Mouse (Mus musculus): Measurements from ENCODE around the gene Mroh7. TPM values are rescaled to one million over a fixed set of nuclear protein-coding genes. Genes with fewer than 3 reads are reported as not detected.

Mroh7 gene
- polyA plus RNA-seq, 1 experiment: 9.2 TPM

GRCm38 (mm10) chr4:106655681-106656080 is 75.0 kb downstream of the Mroh7 start:
- Histone ChIP-seq H3K4me1 (ENCODE audit: control insufficient read depth, insufficient read depth, low read length) (peaks cover 3% of the 10 kb centered on the region; the same call in 1 of the 2 replicates), H3K4me3 (ENCODE audit: insufficient read depth, low read depth, low read length) (no peak overlapping the region), H3K27me3 (replicated peaks; ENCODE audit: control insufficient read depth, insufficient read depth, low read length) (no peaks in the 10 kb centered on the region), H3K36me3 (ENCODE audit: control insufficient read depth, insufficient read depth, low read length) (no peaks in the 10 kb centered on the region), H3K27ac (ENCODE audit: insufficient read depth, low read depth, low read length) (no peak overlapping the region)
- 59% methylated on average over 10 of the region's 10 CpGs for WGBS
- DNase-seq: no peak
- TF ChIP-seq CTCF (conservative IDR thresholded peaks at IDR 0.05; ENCODE audit: insufficient read depth, insufficient read length, low read depth, low read length) (no peak), POLR2A (IDR thresholded peaks at IDR 0.05; ENCODE audit: low read depth, low read length) (no peak)

DNA sequence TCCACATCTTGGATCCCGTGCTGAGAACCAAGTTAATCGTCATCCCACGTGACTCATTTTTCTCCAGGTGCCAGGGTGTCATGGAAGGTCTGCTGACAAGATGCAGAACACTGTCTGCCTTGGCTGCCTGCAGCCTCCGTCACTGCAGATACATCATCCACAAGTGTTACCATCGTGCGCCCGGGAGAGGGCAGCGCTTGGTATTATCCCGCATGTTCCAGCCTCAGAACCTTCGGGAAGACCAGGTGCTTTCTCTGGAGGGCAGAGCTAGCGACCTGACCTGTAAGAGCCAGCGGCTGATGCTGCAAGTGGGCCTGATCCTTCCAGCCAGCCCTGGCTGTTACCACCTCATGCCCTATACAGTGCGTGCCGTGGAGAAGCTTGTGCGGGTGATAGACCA is 77.7 kb downstream of the Mroh7 start:
- H3K27me3 ChIP-seq (replicated peaks; ENCODE audit: control insufficient read depth, insufficient read depth, low read length): no peaks in the 10 kb centered on the region
- peaks cover 3% of the 10 kb centered on the region; the same call in 1 of the 2 replicates for H3K4me1 ChIP-seq (ENCODE audit: control insufficient read depth, insufficient read depth, low read length)
- no peak for DNase-seq
- no peak overlapping the region for H3K27ac ChIP-seq (ENCODE audit: insufficient read depth, low read depth, low read length)
- WGBS: 92% methylated on average over 15 of the region's 15 CpGs
- no peak for TF ChIP-seq POLR2A (IDR thresholded peaks at IDR 0.05; ENCODE audit: low read depth, low read length)
- no peak for TF ChIP-seq CTCF (conservative IDR thresholded peaks at IDR 0.05; ENCODE audit: insufficient read depth, insufficient read length, low read depth, low read length)
- H3K36me3 ChIP-seq (ENCODE audit: control insufficient read depth, insufficient read depth, low read length): no peaks in the 10 kb centered on the region
- no peak overlapping the region for H3K4me3 ChIP-seq (ENCODE audit: insufficient read depth, low read depth, low read length)

DNA sequence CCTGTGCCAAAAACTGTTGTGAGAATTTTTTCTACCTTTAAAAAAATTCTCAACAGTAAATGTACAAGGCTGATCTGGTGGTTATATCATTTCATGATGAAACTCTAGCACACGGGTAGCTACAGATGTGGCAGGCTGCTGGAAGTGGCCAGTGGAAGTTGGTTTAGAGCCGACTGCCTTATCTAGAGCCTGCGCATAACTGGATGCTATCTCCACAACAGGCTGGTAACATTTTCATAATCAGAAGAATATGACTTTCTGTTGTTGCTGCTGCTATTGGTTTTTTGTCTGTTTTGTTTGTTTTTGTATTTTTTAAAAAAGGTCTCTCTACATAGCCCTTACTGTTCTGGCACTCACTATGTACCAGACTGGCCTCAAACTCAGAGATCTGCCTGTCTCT is 78.2 kb downstream of the Mroh7 start:
- no peak for TF ChIP-seq POLR2A (IDR thresholded peaks at IDR 0.05; ENCODE audit: low read depth, low read length)
- no peak overlapping the region for H3K4me3 ChIP-seq (ENCODE audit: insufficient read depth, low read depth, low read length)
- WGBS: 96% methylated on average over 3 of the region's 3 CpGs

DNA sequence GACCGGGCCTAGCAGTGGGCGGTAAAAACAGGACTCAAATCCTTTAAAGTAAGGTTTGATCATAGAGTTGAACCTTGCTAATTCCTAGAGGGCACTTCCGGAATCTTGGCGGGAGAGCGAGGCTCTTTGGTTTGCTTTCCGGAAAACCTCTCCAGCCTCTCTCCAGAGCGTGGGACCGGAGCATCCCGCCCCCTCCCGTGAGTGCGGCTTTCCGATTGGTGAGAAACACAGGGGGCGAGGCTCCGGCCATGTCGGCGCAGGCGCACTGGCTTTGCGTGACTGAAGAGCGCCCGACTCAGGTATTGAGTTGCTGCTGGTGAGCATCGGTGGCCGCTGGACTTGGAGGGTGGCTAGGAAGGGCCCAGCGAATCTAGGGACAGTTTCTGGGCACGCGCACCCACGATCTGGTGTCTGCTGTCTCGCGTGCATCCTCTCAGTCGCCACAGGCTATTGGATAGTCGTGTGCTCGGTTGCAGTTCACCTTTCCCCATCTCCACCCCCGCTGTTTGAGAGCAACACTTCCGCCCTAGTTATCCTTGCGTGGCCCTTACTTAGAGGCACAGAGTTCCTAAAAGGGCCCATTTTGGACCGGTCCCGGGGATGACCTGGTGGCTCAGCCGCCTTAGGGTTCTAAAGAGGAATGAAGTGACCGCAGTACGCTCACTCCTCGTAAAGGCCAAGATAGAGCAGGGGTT is 79.7 kb downstream of the Mroh7 start, which contains the start of gene Pars2:
TSS of gene Pars2 (plus strand) at position 237 of the 695 bp plus-strand sequence.
- no peak for TF ChIP-seq CTCF (conservative IDR thresholded peaks at IDR 0.05; ENCODE audit: insufficient read depth, insufficient read length, low read depth, low read length)
- TF ChIP-seq POLR2A (IDR thresholded peaks at IDR 0.05; ENCODE audit: low read depth, low read length): peak; percentile 32
- WGBS: 2% methylated on average over 40 of the region's 40 CpGs

More for the DNA sequence above, 78.2 kb downstream of the Mroh7 start:
- DNase-seq: no peak
- H3K27me3 ChIP-seq (replicated peaks; ENCODE audit: control insufficient read depth, insufficient read depth, low read length): no peaks in the 10 kb centered on the region
- H3K4me1 ChIP-seq (ENCODE audit: control insufficient read depth, insufficient read depth, low read length): peaks cover 3% of the 10 kb centered on the region; the same call in 1 of the 2 replicates
- H3K36me3 ChIP-seq (ENCODE audit: control insufficient read depth, insufficient read depth, low read length): no peaks in the 10 kb centered on the region
- no peak overlapping the region for H3K27ac ChIP-seq (ENCODE audit: insufficient read depth, low read depth, low read length)

DNA sequence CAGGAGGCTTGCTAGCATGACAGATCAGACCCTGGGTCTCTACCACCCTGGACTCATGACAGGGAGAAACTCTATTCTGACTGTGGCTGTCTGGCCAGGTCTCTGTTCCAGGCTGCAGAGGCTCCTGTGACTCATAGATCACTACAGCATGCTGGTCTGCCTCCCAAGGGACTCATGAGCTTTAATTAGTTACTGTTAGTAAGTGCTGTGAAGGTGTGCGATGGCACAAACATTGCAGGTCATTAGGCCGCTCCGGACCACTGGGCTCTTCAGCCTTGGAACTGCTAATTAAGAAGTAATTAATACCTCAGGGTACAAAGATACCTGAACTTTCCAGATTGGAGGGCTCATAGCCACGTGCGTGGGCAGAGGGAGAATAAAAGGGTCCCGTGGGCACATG is 83.6 kb downstream of the Mroh7 start:
- DNase-seq: peak; percentile 38
- no peak overlapping the region for H3K27ac ChIP-seq (ENCODE audit: insufficient read depth, low read depth, low read length)

More for the DNA sequence above, 79.7 kb downstream of the Mroh7 start, which contains the start of gene Pars2:
- Histone ChIP-seq H3K27ac (ENCODE audit: insufficient read depth, low read depth, low read length) (peak within 1 kb of the TSS; percentile 49; the same call in 1 of the 2 replicates), H3K27me3 (replicated peaks; ENCODE audit: control insufficient read depth, insufficient read depth, low read length) (no peaks in the 10 kb centered on the region), H3K36me3 (ENCODE audit: control insufficient read depth, insufficient read depth, low read length) (no peaks in the 10 kb centered on the region), H3K4me3 (ENCODE audit: insufficient read depth, low read depth, low read length) (peak within 1 kb of the TSS; percentile 91), H3K4me1 (ENCODE audit: control insufficient read depth, insufficient read depth, low read length) (peaks cover 3% of the 10 kb centered on the region; the same call in 1 of the 2 replicates)
- DNase-seq: peak; percentile 98

GRCm38 (mm10) chr4:106645797-106646196 is 84.9 kb downstream of the Mroh7 start:
- 78% methylated on average over 5 of the region's 5 CpGs for WGBS
- Histone ChIP-seq H3K27me3 (replicated peaks; ENCODE audit: control insufficient read depth, insufficient read depth, low read length) (no peaks in the 10 kb centered on the region), H3K27ac (ENCODE audit: insufficient read depth, low read depth, low read length) (no peak overlapping the region), H3K36me3 (ENCODE audit: control insufficient read depth, insufficient read depth, low read length) (no peaks in the 10 kb centered on the region), H3K4me3 (ENCODE audit: insufficient read depth, low read depth, low read length) (no peak overlapping the region), H3K4me1 (ENCODE audit: control insufficient read depth, insufficient read depth, low read length) (peaks cover 3% of the 10 kb centered on the region; the same call in 1 of the 2 replicates)
- DNase-seq: no peak
- no peak for TF ChIP-seq CTCF (conservative IDR thresholded peaks at IDR 0.05; ENCODE audit: insufficient read depth, insufficient read length, low read depth, low read length)
- no peak for TF ChIP-seq POLR2A (IDR thresholded peaks at IDR 0.05; ENCODE audit: low read depth, low read length)

More for the DNA sequence above, 83.6 kb downstream of the Mroh7 start:
- no peak overlapping the region for H3K4me3 ChIP-seq (ENCODE audit: insufficient read depth, low read depth, low read length)
- WGBS: 34% methylated on average over 6 of the region's 6 CpGs
- no peaks in the 10 kb centered on the region for H3K27me3 ChIP-seq (replicated peaks; ENCODE audit: control insufficient read depth, insufficient read depth, low read length)
- TF ChIP-seq POLR2A (IDR thresholded peaks at IDR 0.05; ENCODE audit: low read depth, low read length) (no peak), CTCF (conservative IDR thresholded peaks at IDR 0.05; ENCODE audit: insufficient read depth, insufficient read length, low read depth, low read length) (no peak)
- no peaks in the 10 kb centered on the region for H3K36me3 ChIP-seq (ENCODE audit: control insufficient read depth, insufficient read depth, low read length)
- peaks cover 6% of the 10 kb centered on the region for H3K4me1 ChIP-seq (ENCODE audit: control insufficient read depth, insufficient read depth, low read length)

- DNase-seq: no peak
- Histone ChIP-seq H3K27me3 (replicated peaks; ENCODE audit: control insufficient read depth, insufficient read depth, low read length) (no peaks in the 10 kb centered on the region), H3K36me3 (ENCODE audit: control insufficient read depth, insufficient read depth, low read length) (no peaks in the 10 kb centered on the region), H3K27ac (ENCODE audit: insufficient read depth, low read depth, low read length) (no peak overlapping the region), H3K4me1 (ENCODE audit: control insufficient read depth, insufficient read depth, low read length) (peaks cover 3% of the 10 kb centered on the region; the same call in 1 of the 2 replicates), H3K4me3 (ENCODE audit: insufficient read depth, low read depth, low read length) (no peak overlapping the region)
- TF ChIP-seq CTCF (conservative IDR thresholded peaks at IDR 0.05; ENCODE audit: insufficient read depth, insufficient read length, low read depth, low read length) (no peak), POLR2A (IDR thresholded peaks at IDR 0.05; ENCODE audit: low read depth, low read length) (no peak)
- 35% methylated on average over 6 of the region's 6 CpGs for WGBS
These were observed 86.5 kb downstream of the Mroh7 start for GRCm38 (mm10) chr4:106644218-106644610.

Measured in kidney, adult 2 months (tissue).